In genomic region chr2:132235291-132235690, GRCm38 (mm10) we compare ENCODE assay signal across 16 mouse cellular contexts.
"Had no signal": no experiment of that assay in that cellular context is flagged by ENCODE, and none has a peak within 500 bp of the region (broad histone marks: within the 10 kb centered on the region; RNA-seq: fewer than 3 reads in every experiment).

No protein-coding gene starts in this region.

- H3K27ac ChIP-seq: kidney, embryonic 15.5 days; liver, embryonic 13.5 days; midbrain, embryonic 12.5 days; midbrain, embryonic 15.5 days; neural tube, embryonic 12.5 days; neural tube, embryonic 15.5 days; stomach, postnatal 0 days had no signal

- H3K4me2 ChIP-seq: kidney, embryonic 15.5 days; liver, embryonic 13.5 days; midbrain, embryonic 12.5 days; midbrain, embryonic 15.5 days; neural tube, embryonic 12.5 days; neural tube, embryonic 15.5 days had no signal

- H3K4me3 ChIP-seq: kidney, embryonic 15.5 days; liver, embryonic 13.5 days; midbrain, embryonic 12.5 days; midbrain, embryonic 15.5 days; neural tube, embryonic 12.5 days; neural tube, embryonic 15.5 days had no signal

- H3K4me1 ChIP-seq: midbrain, embryonic 12.5 days; midbrain, embryonic 15.5 days; neural tube, embryonic 12.5 days; neural tube, embryonic 15.5 days had no signal

- DNase-seq: kidney, adult 11 months; kidney, adult 8-10 months; liver, embryonic 13.5 days; lung, adult 2 months; lung, postnatal 14 days; lung, postnatal 4 days; right cerebral cortex, adult 18-20 months; right cerebral cortex, postnatal 25 days; thymus, adult 2 months; thymus, postnatal 14 days had no signal

- H3K9me3 ChIP-seq: kidney, embryonic 15.5 days; liver, embryonic 13.5 days; midbrain, embryonic 12.5 days; midbrain, embryonic 15.5 days; neural tube, embryonic 12.5 days; neural tube, embryonic 15.5 days had no signal

- H3K36me3 ChIP-seq: kidney, embryonic 15.5 days; midbrain, embryonic 12.5 days; neural tube, embryonic 12.5 days; neural tube, embryonic 15.5 days had no signal

- ATAC-seq: midbrain, embryonic 15.5 days had no signal

- H3K27me3 ChIP-seq: kidney, embryonic 15.5 days; liver, embryonic 13.5 days; midbrain, embryonic 12.5 days; midbrain, embryonic 15.5 days; neural tube, embryonic 12.5 days; neural tube, embryonic 15.5 days had no signal

- H3K9ac ChIP-seq: kidney, embryonic 15.5 days; liver, embryonic 13.5 days; midbrain, embryonic 12.5 days; midbrain, embryonic 15.5 days; neural tube, embryonic 12.5 days; neural tube, embryonic 15.5 days had no signal
